In genomic region chr12:101301872-101302271, GRCm38 (mm10) we compare ENCODE assay signal across 23 mouse cellular contexts.
DNase-seq lines count a peak whose midpoint lies in the region; ATAC-seq and TF ChIP-seq lines count a peak whose summit lies in the region.
"Had no signal": no experiment of that assay in that cellular context is flagged by ENCODE, and none has a peak within 500 bp of the region (broad histone marks: within the 10 kb centered on the region; RNA-seq: fewer than 3 reads in every experiment).

No protein-coding gene starts in this region.

- no peaks in the 10 kb centered on the region for H3K27me3 ChIP-seq in kidney, adult 2 months (replicated peaks; ENCODE audit: control insufficient read depth, insufficient read depth, low read length)
- no peaks in the 10 kb centered on the region for H3K27me3 ChIP-seq in kidney, embryonic 15.5 days
- no peaks in the 10 kb centered on the region for H3K27me3 ChIP-seq in kidney, embryonic 14.5 days (ENCODE audit: control insufficient read depth, insufficient read depth, low read length)
- no peaks in the 10 kb centered on the region for H3K27me3 ChIP-seq in kidney, postnatal 0 days (ENCODE audit: insufficient read depth, low read length)
- H3K27me3 ChIP-seq: embryonic facial prominence, embryonic 12.5 days; forebrain, embryonic 13.5 days; forebrain, embryonic 15.5 days had no signal

- peak; percentile 75; the same call in 1 of the 2 replicates for ATAC-seq in kidney, embryonic 15.5 days (replicated peaks; ENCODE audit: low FRiP score)
- ATAC-seq in kidney, embryonic 14.5 days (ENCODE audit: low FRiP score, low TSS enrichment) = no peak
- ATAC-seq in kidney, postnatal 0 days (replicated peaks; ENCODE audit: low FRiP score, low read depth) = 0 out of 2 replicates have a peak, but pooled peaks have one; percentile 49
- ATAC-seq: activated CD4-positive, CD25-positive, alpha-beta regulatory T cell, adult 4 months; CD4-positive, CD25-positive, alpha-beta regulatory T cell, adult 4 months; forebrain, embryonic 13.5 days; forebrain, embryonic 15.5 days; Patski had no signal

- no peaks in the 10 kb centered on the region for H3K4me1 ChIP-seq in kidney, adult 2 months (ENCODE audit: control insufficient read depth, insufficient read depth, low read length)
- H3K4me1 ChIP-seq in kidney, embryonic 15.5 days = no peaks in the 10 kb centered on the region
- H3K4me1 ChIP-seq in kidney, embryonic 14.5 days (ENCODE audit: control insufficient read depth, insufficient read depth, low read length) = no peaks in the 10 kb centered on the region
- H3K4me1 ChIP-seq in kidney, postnatal 0 days (replicated peaks; ENCODE audit: insufficient read depth, low read length) = no peaks in the 10 kb centered on the region
- H3K4me1 ChIP-seq: embryonic facial prominence, embryonic 10.5 days; embryonic facial prominence, embryonic 12.5 days; forebrain, embryonic 13.5 days; forebrain, embryonic 15.5 days had no signal

- H3K27ac ChIP-seq in kidney, adult 2 months (ENCODE audit: insufficient read depth, low read depth, low read length) = no peak overlapping the region
- H3K27ac ChIP-seq in kidney, embryonic 15.5 days = no peak overlapping the region
- H3K27ac ChIP-seq in kidney, embryonic 14.5 days (ENCODE audit: low read depth, low read length) = no peak overlapping the region
- no peak overlapping the region for H3K27ac ChIP-seq in kidney, postnatal 0 days
- H3K27ac ChIP-seq: embryonic facial prominence, embryonic 10.5 days; embryonic facial prominence, embryonic 12.5 days; forebrain, embryonic 13.5 days; forebrain, embryonic 15.5 days had no signal

- TF ChIP-seq POLR2A in kidney, adult 2 months (IDR thresholded peaks at IDR 0.05; ENCODE audit: low read depth, low read length) = no peak

- TF ChIP-seq CTCF in kidney, adult 2 months (conservative IDR thresholded peaks at IDR 0.05; ENCODE audit: insufficient read depth, insufficient read length, low read depth, low read length) = no peak
- TF ChIP-seq CTCF in kidney, postnatal 0 days (IDR thresholded peaks at IDR 0.05; ENCODE audit: low read depth) = no peak

- WGBS in kidney, adult 2 months = 45% methylated on average over 3 of the region's 3 CpGs
- 65% methylated on average over 3 of the region's 3 CpGs for WGBS in kidney, embryonic 15.5 days
- WGBS in kidney, embryonic 14.5 days = 75% methylated on average over 3 of the region's 3 CpGs
- 67% methylated on average over 3 of the region's 3 CpGs for whole genome bisulfite sequencing in kidney, postnatal 0 days

- H3K9ac ChIP-seq in kidney, embryonic 15.5 days = no peak overlapping the region
- H3K9ac ChIP-seq in kidney, embryonic 14.5 days (ENCODE audit: low read depth, low read length) = no peak overlapping the region
- no peak overlapping the region for H3K9ac ChIP-seq in kidney, postnatal 0 days (ENCODE audit: low read depth, low read length)
- H3K9ac ChIP-seq: embryonic facial prominence, embryonic 12.5 days; forebrain, embryonic 13.5 days; forebrain, embryonic 15.5 days had no signal

- peak; percentile 4 for DNase-seq in kidney, adult 2 months
- no peak for DNase-seq in kidney, adult 8-10 months
- DNase-seq in kidney, postnatal 0 days (ENCODE audit: low spot score) = no peak
- no peak for DNase-seq in kidney, postnatal 4 days
- DNase-seq: adrenal gland, adult 8-10 months; adrenal gland, postnatal 14 days; adrenal gland, postnatal 36 days; B cell, adult 2 months; cerebellum, adult 11-12 months; cerebellum, adult 2 months; cerebellum, adult 9-10 months; cerebellum, postnatal 10 days; cerebellum, postnatal 25 days had no signal

- no peak overlapping the region for H3K4me3 ChIP-seq in kidney, adult 2 months (ENCODE audit: insufficient read depth, low read depth, low read length)
- no peak overlapping the region for H3K4me3 ChIP-seq in kidney, embryonic 15.5 days (replicated peaks)
- no peak overlapping the region for H3K4me3 ChIP-seq in kidney, embryonic 14.5 days (ENCODE audit: low read length)
- H3K4me3 ChIP-seq in kidney, postnatal 0 days (replicated peaks; ENCODE audit: low read depth, low read length) = no peak overlapping the region
- H3K4me3 ChIP-seq: embryonic facial prominence, embryonic 10.5 days; embryonic facial prominence, embryonic 12.5 days; forebrain, embryonic 13.5 days; forebrain, embryonic 15.5 days had no signal

- no peaks in the 10 kb centered on the region for H3K36me3 ChIP-seq in kidney, adult 2 months (ENCODE audit: control insufficient read depth, insufficient read depth, low read length)
- H3K36me3 ChIP-seq in kidney, embryonic 15.5 days = no peaks in the 10 kb centered on the region
- H3K36me3 ChIP-seq in kidney, embryonic 14.5 days (ENCODE audit: control insufficient read depth, insufficient read depth, low read length) = no peaks in the 10 kb centered on the region
- H3K36me3 ChIP-seq in kidney, postnatal 0 days (ENCODE audit: insufficient read depth, low read length) = no peaks in the 10 kb centered on the region
- H3K36me3 ChIP-seq: embryonic facial prominence, embryonic 10.5 days; embryonic facial prominence, embryonic 12.5 days; forebrain, embryonic 15.5 days; G1E had no signal

- H3K4me2 ChIP-seq in kidney, embryonic 15.5 days = no peak overlapping the region
- no peak overlapping the region for H3K4me2 ChIP-seq in kidney, embryonic 14.5 days (replicated peaks; ENCODE audit: low read depth, low read length)
- H3K4me2 ChIP-seq in kidney, postnatal 0 days (ENCODE audit: low read length) = no peak overlapping the region
- H3K4me2 ChIP-seq: embryonic facial prominence, embryonic 12.5 days; forebrain, embryonic 13.5 days; forebrain, embryonic 15.5 days had no signal

- H3K9me3 ChIP-seq in kidney, embryonic 15.5 days (replicated peaks) = no peaks in the 10 kb centered on the region
- H3K9me3 ChIP-seq in kidney, embryonic 14.5 days (ENCODE audit: control insufficient read depth, low read length) = no peaks in the 10 kb centered on the region
- no peaks in the 10 kb centered on the region for H3K9me3 ChIP-seq in kidney, postnatal 0 days (replicated peaks; ENCODE audit: low read length)
- H3K9me3 ChIP-seq: embryonic facial prominence, embryonic 10.5 days; embryonic facial prominence, embryonic 12.5 days; forebrain, embryonic 13.5 days; forebrain, embryonic 15.5 days; G1E had no signal
